Mouse (Mus musculus) E14TG2a.4 (cell line): ENCODE measurements around the gene Kirrel3.

Source experiments
- H3K27me3 ChIP-seq: 2 replicates; pipeline ENCODE4 v1.6.1; 2014; ENCODE audit warnings: low read length, control low read depth; ENCODE audit not compliant: insufficient read depth
- H3K36me3 ChIP-seq: 2 replicates; pipeline ENCODE4 v1.6.1; 2014; ENCODE audit warnings: low read length, control low read depth; ENCODE audit not compliant: insufficient read depth
- H3K4me1 ChIP-seq: replicated peaks from 2 replicates; pipeline ENCODE4 v1.6.1; 2014; ENCODE audit warnings: low read depth, low read length, control low read depth
- H3K4me3 ChIP-seq: replicated peaks from 2 replicates; pipeline ENCODE4 v1.5.1; 2014; ENCODE audit warnings: mild to moderate bottlenecking, low read length
- H3K9me3 ChIP-seq: 2 replicates; pipeline ENCODE4 v1.6.1; 2014; ENCODE audit warnings: low read length, control low read depth
- CTCF ChIP-seq: conservative IDR thresholded peaks from 2 replicates; pipeline ENCODE4 v1.5.1; 2014; ENCODE audit warnings: low read length
- NANOG ChIP-seq: IDR thresholded peaks from 2 replicates; pipeline ENCODE4 v1.6.1; 2014; ENCODE audit warnings: borderline replicate concordance, low read length, mixed read lengths
- POU5F1 ChIP-seq: IDR thresholded peaks from 2 replicates; pipeline ENCODE4 v1.6.1; 2014; ENCODE audit warnings: low read length, borderline replicate concordance

Kirrel3 gene

GRCm38 (mm10) chr9:34758925-34759324 lies 273.2 kb downstream of the Kirrel3 start:
- Histone ChIP-seq H3K36me3 (no peaks in the 10 kb centered on the region), H3K27me3 (no peaks in the 10 kb centered on the region), H3K4me1 (no peaks in the 10 kb centered on the region), H3K4me3 (no peak overlapping the region), H3K9me3 (no peaks in the 10 kb centered on the region)
- TF ChIP-seq CTCF (no peak), NANOG (no peak), POU5F1 (no peak)

DNA sequence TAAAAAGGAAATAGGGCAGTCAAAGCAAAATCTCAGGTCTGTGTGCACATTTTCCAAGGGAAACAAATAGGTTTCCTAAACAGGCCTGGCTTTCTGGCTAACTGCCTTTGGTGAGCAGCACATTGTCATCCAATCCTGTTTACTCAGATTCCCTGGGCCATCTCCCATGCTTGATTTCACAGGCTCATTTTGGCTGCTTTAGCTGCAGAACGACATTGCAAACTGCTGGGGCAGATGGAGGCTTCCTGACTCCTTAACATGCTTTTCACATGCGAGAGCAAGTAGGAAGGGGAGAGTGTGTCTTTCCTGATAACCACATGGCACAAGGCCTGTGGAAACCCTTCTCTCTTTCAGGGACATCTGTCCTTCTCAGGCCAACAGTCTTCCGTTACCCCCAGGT lies 274.8 kb downstream of the Kirrel3 start:
- TF ChIP-seq NANOG = no peak
- TF ChIP-seq POU5F1 = no peak
- TF ChIP-seq CTCF = no peak
- H3K4me3 ChIP-seq = no peak overlapping the region

GRCm38 (mm10) chr9:34766792-34767623 lies 281.3 kb downstream of the Kirrel3 start:
- H3K4me3 ChIP-seq = no peak overlapping the region
- no peaks in the 10 kb centered on the region for H3K36me3 ChIP-seq
- H3K9me3 ChIP-seq = no peaks in the 10 kb centered on the region
- no peaks in the 10 kb centered on the region for H3K4me1 ChIP-seq
- peaks cover 4% of the 10 kb centered on the region; the same call in 1 of the 2 replicates for H3K27me3 ChIP-seq
- TF ChIP-seq CTCF = no peak
- TF ChIP-seq NANOG = no peak

More for the DNA sequence above, 274.8 kb downstream of the Kirrel3 start:
- Histone ChIP-seq H3K4me1 (no peaks in the 10 kb centered on the region), H3K36me3 (no peaks in the 10 kb centered on the region), H3K9me3 (no peaks in the 10 kb centered on the region), H3K27me3 (no peaks in the 10 kb centered on the region)

GRCm38 (mm10) chr9:34768961-34769360 lies 283.3 kb downstream of the Kirrel3 start:
- H3K9me3 ChIP-seq = no peaks in the 10 kb centered on the region
- H3K4me3 ChIP-seq = no peak overlapping the region
- H3K27me3 ChIP-seq = peaks cover 4% of the 10 kb centered on the region; the same call in 1 of the 2 replicates
- no peak for TF ChIP-seq CTCF
- TF ChIP-seq POU5F1 = no peak
- no peak for TF ChIP-seq NANOG
- H3K36me3 ChIP-seq = no peaks in the 10 kb centered on the region
- H3K4me1 ChIP-seq = no peaks in the 10 kb centered on the region

GRCm38 (mm10) chr9:34770951-34771350 lies 285.3 kb downstream of the Kirrel3 start:
- Histone ChIP-seq H3K4me3 (no peak overlapping the region), H3K4me1 (no peaks in the 10 kb centered on the region), H3K27me3 (peaks cover 4% of the 10 kb centered on the region; the same call in 1 of the 2 replicates), H3K9me3 (no peaks in the 10 kb centered on the region), H3K36me3 (no peaks in the 10 kb centered on the region)
- TF ChIP-seq NANOG (no peak), POU5F1 (no peak), CTCF (no peak)

GRCm38 (mm10) chr9:34771401-34771800 lies 285.7 kb downstream of the Kirrel3 start:
- Histone ChIP-seq H3K27me3 (peaks cover 4% of the 10 kb centered on the region; the same call in 1 of the 2 replicates), H3K36me3 (no peaks in the 10 kb centered on the region), H3K4me3 (no peak overlapping the region), H3K4me1 (no peaks in the 10 kb centered on the region), H3K9me3 (no peaks in the 10 kb centered on the region)
- TF ChIP-seq POU5F1 (no peak), NANOG (no peak)

DNA sequence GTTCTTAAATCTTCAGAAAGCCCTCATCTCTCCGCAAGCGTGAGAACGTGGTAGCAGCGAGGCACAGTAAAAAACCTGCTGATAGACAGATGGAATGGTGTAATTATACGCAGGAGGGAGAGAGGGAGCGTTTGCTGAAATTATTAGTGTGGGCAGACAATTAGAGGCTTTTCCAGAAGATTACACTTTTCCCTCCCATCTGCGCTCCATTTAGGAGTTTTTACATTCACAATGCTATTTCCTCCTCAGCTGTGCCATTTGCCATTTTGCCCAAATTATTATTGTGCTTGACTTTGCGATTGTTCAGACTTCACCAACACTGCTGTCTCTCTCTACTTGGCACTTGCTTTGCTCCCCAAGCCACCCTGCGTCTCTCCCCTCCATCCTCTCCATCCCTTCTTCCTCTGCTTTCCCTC lies 286.3 kb downstream of the Kirrel3 start:
- Histone ChIP-seq H3K36me3 (no peaks in the 10 kb centered on the region), H3K4me3 (no peak overlapping the region), H3K4me1 (no peaks in the 10 kb centered on the region), H3K27me3 (peaks cover 4% of the 10 kb centered on the region; the same call in 1 of the 2 replicates), H3K9me3 (no peaks in the 10 kb centered on the region)
- TF ChIP-seq CTCF (no peak), NANOG (no peak)

DNA sequence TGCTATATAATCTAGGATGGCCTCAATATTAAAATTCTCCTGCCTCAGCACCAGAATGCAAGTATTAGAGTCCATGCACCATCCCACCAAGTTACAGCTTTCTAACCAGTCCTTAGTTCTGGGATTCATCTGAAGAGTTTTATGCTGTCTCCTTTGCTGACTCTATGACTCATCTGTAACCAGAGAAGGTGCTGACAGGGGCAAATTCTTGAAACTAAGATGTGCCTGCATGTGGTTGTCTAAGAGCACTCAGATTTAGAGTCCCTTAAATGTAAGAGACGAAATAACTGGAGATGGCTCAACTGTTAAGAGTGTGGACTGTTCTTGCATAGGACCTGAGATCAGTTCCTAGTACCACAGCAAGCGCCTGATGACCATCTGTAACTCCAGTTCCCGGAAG lies 295.7 kb downstream of the Kirrel3 start:
- Histone ChIP-seq H3K4me3 (no peak overlapping the region), H3K36me3 (no peaks in the 10 kb centered on the region)

GRCm38 (mm10) chr9:34787915-34788314 lies 302.2 kb downstream of the Kirrel3 start:
- peaks cover 7% of the 10 kb centered on the region; the same call in 1 of the 2 replicates for H3K27me3 ChIP-seq
- no peaks in the 10 kb centered on the region for H3K9me3 ChIP-seq
- no peaks in the 10 kb centered on the region for H3K36me3 ChIP-seq
- TF ChIP-seq POU5F1 = no peak
- no peak for TF ChIP-seq CTCF
- no peaks in the 10 kb centered on the region for H3K4me1 ChIP-seq
- no peak overlapping the region for H3K4me3 ChIP-seq

More for the DNA sequence above, 295.7 kb downstream of the Kirrel3 start:
- Histone ChIP-seq H3K9me3 (no peaks in the 10 kb centered on the region), H3K4me1 (no peaks in the 10 kb centered on the region), H3K27me3 (peaks cover 5% of the 10 kb centered on the region; the same call in 1 of the 2 replicates)
- TF ChIP-seq NANOG (no peak), CTCF (no peak), POU5F1 (no peak)
